Mouse (Mus musculus) inflammation-experienced regulatory T-cells, adult 16 weeks (primary cell): ENCODE measurements around the gene Pygl. TPM values are rescaled to one million over a fixed set of nuclear protein-coding genes. Genes with fewer than 3 reads are reported as not detected.

ENCODE experiments used
- polyA plus RNA-seq: library from polyadenylated mRNA; unstranded; fragments of 100-300 nt; shearing (Covaris generic); gene quantifications from one replicate; pipeline ENCODE4 v1.2.1, GENCODE M21; 2017

The Pygl gene
- polyA plus RNA-seq: 1.6 TPM

DNA sequence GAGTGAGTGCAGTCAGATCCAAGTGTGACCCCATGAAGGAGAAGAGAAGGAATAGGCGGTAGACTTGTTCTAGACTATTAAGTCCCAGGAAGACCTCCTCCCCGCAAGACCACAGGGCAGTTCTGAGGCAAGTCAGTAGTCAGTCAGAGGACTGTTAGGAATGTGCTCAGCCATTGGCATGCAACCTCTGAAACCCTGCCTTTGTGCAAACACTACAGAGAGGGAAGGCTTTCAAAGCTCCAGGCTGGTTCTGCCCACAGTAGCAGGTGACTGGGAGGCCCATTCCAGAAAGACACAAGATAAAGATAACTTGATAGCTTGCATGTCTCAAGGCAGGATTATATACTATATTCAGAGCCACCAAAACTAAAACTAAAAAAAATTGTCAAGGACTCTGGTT lies at the start of gene Pygl:
Pygl (minus strand) TSS at position 195 of the 400 bp plus-strand sequence.

GRCm38 (mm10) chr12:70153842-70154241 lies 77.4 kb downstream of the Pygl start, which contains the start of gene Abhd12b:
Abhd12b (plus strand) TSS chr12:70154142.

Other genes starting within 250 kb of the Pygl start
- gene Sav1, start 244.5 kb downstream of the Pygl start, polyA plus RNA-seq: 1.3 TPM
- 28.5 TPM for gene Nin, start 117.8 kb downstream of the Pygl start, polyA plus RNA-seq
- gene Abhd12b, start 77.3 kb downstream of the Pygl start, polyA plus RNA-seq: 0.90 TPM
- 0.09 TPM for gene Trim9, start 116.1 kb upstream of the Pygl start, polyA plus RNA-seq
- gene Tmx1, start 221.6 kb upstream of the Pygl start, polyA plus RNA-seq: 147 TPM